15 mouse cellular contexts compared by ENCODE assay signal in genomic region chr15:80936686-80937085, GRCm38 (mm10). TPM values are rescaled to one million over a fixed set of nuclear protein-coding genes. Genes with fewer than 3 reads are reported as not detected.
DNase-seq lines count a peak whose midpoint lies in the region; ATAC-seq and TF ChIP-seq lines count a peak whose summit lies in the region.
"Had no signal": no experiment of that assay in that cellular context is flagged by ENCODE, and none has a peak within 500 bp of the region (broad histone marks: within the 10 kb centered on the region; RNA-seq: fewer than 3 reads in every experiment).

No protein-coding gene starts in this region.

- peak; percentile 20 to 21 for DNase-seq in heart, adult 18-20 months
- DNase-seq in kidney, postnatal 14 days, result peak; percentile 50
- DNase-seq in kidney, adult 11 months, result no peak
- DNase-seq in stomach, postnatal 0 days (ENCODE audit: low spot score), result no peak
- DNase-seq in urinary bladder, postnatal 14 days (ENCODE audit: low spot score), result no peak
- DNase-seq: adrenal gland, postnatal 25 days; cerebellum, adult 2 months; right cerebral cortex, adult 18-20 months; thymus, adult 18-20 months had no signal

- no peak for TF ChIP-seq CTCF in stomach, postnatal 0 days (IDR thresholded peaks at IDR 0.05; ENCODE audit: low read depth)

- no peaks in the 10 kb centered on the region for H3K27me3 ChIP-seq in heart, embryonic 11.5 days (ENCODE audit: control insufficient read depth, insufficient read depth, low read length)
- no peaks in the 10 kb centered on the region for H3K27me3 ChIP-seq in lung, embryonic 16.5 days (ENCODE audit: control insufficient read depth, insufficient read depth, low read depth, low read length)
- no peaks in the 10 kb centered on the region for H3K27me3 ChIP-seq in stomach, postnatal 0 days (ENCODE audit: control insufficient read depth, insufficient read depth, low read length)
- H3K27me3 ChIP-seq: embryonic facial prominence, embryonic 13.5 days; megakaryocyte, embryonic 14.5 days had no signal

- no peak overlapping the region for H3K9ac ChIP-seq in heart, embryonic 11.5 days (ENCODE audit: low read depth, low read length)
- no peak overlapping the region for H3K9ac ChIP-seq in lung, embryonic 16.5 days (ENCODE audit: low read length)
- H3K9ac ChIP-seq in stomach, postnatal 0 days (ENCODE audit: low read length), result no peak overlapping the region
- H3K9ac ChIP-seq: embryonic facial prominence, embryonic 13.5 days; liver, embryonic 14.5 days had no signal

- H3K4me2 ChIP-seq in heart, embryonic 11.5 days, result no peak overlapping the region
- H3K4me2 ChIP-seq in lung, embryonic 16.5 days (ENCODE audit: low read depth, low read length), result no peak overlapping the region
- H3K4me2 ChIP-seq in stomach, postnatal 0 days (replicated peaks; ENCODE audit: low read depth), result no peak overlapping the region
- H3K4me2 ChIP-seq: embryonic facial prominence, embryonic 13.5 days had no signal

- TF ChIP-seq EP300 in stomach, postnatal 0 days (optimal IDR thresholded peaks at IDR 0.05), result no peak

- no peaks in the 10 kb centered on the region for H3K9me3 ChIP-seq in heart, embryonic 11.5 days (replicated peaks; ENCODE audit: control insufficient read depth, low read length)
- H3K9me3 ChIP-seq in lung, embryonic 16.5 days (ENCODE audit: control insufficient read depth, low read length), result no peaks in the 10 kb centered on the region
- H3K9me3 ChIP-seq in stomach, postnatal 0 days (ENCODE audit: control insufficient read depth, low read length), result no peaks in the 10 kb centered on the region
- H3K9me3 ChIP-seq: embryonic facial prominence, embryonic 13.5 days; megakaryocyte, embryonic 14.5 days had no signal

- peaks cover 3% of the 10 kb centered on the region for H3K36me3 ChIP-seq in heart, embryonic 11.5 days (ENCODE audit: control insufficient read depth, insufficient read depth, low read length)
- peaks cover 6% of the 10 kb centered on the region; the same call in 1 of the 2 replicates for H3K36me3 ChIP-seq in lung, embryonic 16.5 days (ENCODE audit: control insufficient read depth, insufficient read depth, low read length)
- H3K36me3 ChIP-seq in stomach, postnatal 0 days (ENCODE audit: control insufficient read depth, insufficient read depth, low read length), result peaks cover 5% of the 10 kb centered on the region; the same call in 1 of the 2 replicates

- H3K27ac ChIP-seq in heart, embryonic 11.5 days (ENCODE audit: low read depth, low read length), result no peak overlapping the region
- H3K27ac ChIP-seq in lung, embryonic 16.5 days (ENCODE audit: low read length), result peak overlapping the region; percentile 53
- peak overlapping the region; percentile 19; the same call in 1 of the 2 replicates for H3K27ac ChIP-seq in stomach, postnatal 0 days (replicated peaks)
- H3K27ac ChIP-seq: embryonic facial prominence, embryonic 13.5 days; left cerebral cortex, adult 2 months; liver, embryonic 14.5 days had no signal

- peaks cover 7% of the 10 kb centered on the region for H3K4me1 ChIP-seq in heart, embryonic 11.5 days (ENCODE audit: control insufficient read depth, insufficient read depth, low read length)
- H3K4me1 ChIP-seq in lung, embryonic 16.5 days (replicated peaks; ENCODE audit: control insufficient read depth, insufficient read depth, low read length), result no peaks in the 10 kb centered on the region
- H3K4me1 ChIP-seq in stomach, postnatal 0 days (replicated peaks; ENCODE audit: control insufficient read depth, insufficient read depth), result no peaks in the 10 kb centered on the region

- H3K4me3 ChIP-seq in heart, embryonic 11.5 days (ENCODE audit: low read depth, low read length), result no peak overlapping the region
- H3K4me3 ChIP-seq in lung, embryonic 16.5 days (ENCODE audit: low read length), result no peak overlapping the region
- no peak overlapping the region for H3K4me3 ChIP-seq in stomach, postnatal 0 days (ENCODE audit: low read depth, low read length)
- H3K4me3 ChIP-seq: embryonic facial prominence, embryonic 13.5 days; left cerebral cortex, adult 2 months; megakaryocyte, embryonic 14.5 days had no signal

- ATAC-seq in heart, embryonic 11.5 days (replicated peaks; ENCODE audit: insufficient number of reproducible peaks, low FRiP score, low TSS enrichment), result no peak
- peak; percentile 97 for ATAC-seq in lung, embryonic 16.5 days (ENCODE audit: low read depth)
- ATAC-seq in stomach, postnatal 0 days (ENCODE audit: low FRiP score, low TSS enrichment), result peak; percentile 26; the same call in 1 of the 2 replicates

- WGBS in heart, embryonic 11.5 days (ENCODE audit: insufficient replicate concordance), result 72% methylated on average over 3 of the region's 3 CpGs
- WGBS in lung, embryonic 16.5 days, result 56% methylated on average over 3 of the region's 3 CpGs
- 36% methylated on average over 3 of the region's 3 CpGs for WGBS in stomach, postnatal 0 days

RNA-seq across cellular contexts. Expression of gene Adsl, which starts 11.6 kb away (rescaled TPM):
- total RNA-seq in heart, adult 18-20 months (2021), result 10 to 100 TPM; 82.9 to 91.7 TPM
- 168 and 169 TPM in 2 replicates for polyA plus RNA-seq in heart, embryonic 11.5 days (2014; fragmentation: Nextera tagmentation; extraction: Ambion mirVana)
- polyA plus RNA-seq in lung, embryonic 16.5 days (2015; fragmentation: Nextera tagmentation; extraction: Ambion mirVana), result 133 and 135 TPM in 2 replicates
- 77.0 and 79.7 TPM in 2 replicates for polyA plus RNA-seq in stomach, postnatal 0 days (2015; fragmentation: Nextera tagmentation; extraction: Ambion mirVana)

RNA-seq across cellular contexts. Expression of gene Sgsm3, which starts 40.9 kb away (rescaled TPM):
- total RNA-seq in heart, adult 18-20 months (2021), result 10 to 100 TPM; 13.2 to 13.3 TPM
- polyA plus RNA-seq in heart, embryonic 11.5 days (2014; fragmentation: Nextera tagmentation; extraction: Ambion mirVana), result 13.6 and 14.2 TPM in 2 replicates
- polyA plus RNA-seq in lung, embryonic 16.5 days (2015; fragmentation: Nextera tagmentation; extraction: Ambion mirVana), result 45.9 and 46.2 TPM in 2 replicates
- 44.8 and 49.4 TPM in 2 replicates for polyA plus RNA-seq in stomach, postnatal 0 days (2015; fragmentation: Nextera tagmentation; extraction: Ambion mirVana)

Comparison
In these comparisons a context has a peak if more than half of its experiments do, and no peak if none do; other contexts are left out.
1. DNase-seq: peak in heart, adult 18-20 months (2 of 2) and kidney, postnatal 14 days (single experiment); none in kidney, adult 11 months (single experiment), stomach, postnatal 0 days (single experiment) and urinary bladder, postnatal 14 days (single experiment).